Mouse (Mus musculus): ENCODE data around the gene Gpd2. TPM values are rescaled to one million over a fixed set of nuclear protein-coding genes. Genes with fewer than 3 reads are reported as not detected.

Gpd2 gene
- polyA plus RNA-seq, 1 experiment from 2014 or later: 16.2 TPM

DNA sequence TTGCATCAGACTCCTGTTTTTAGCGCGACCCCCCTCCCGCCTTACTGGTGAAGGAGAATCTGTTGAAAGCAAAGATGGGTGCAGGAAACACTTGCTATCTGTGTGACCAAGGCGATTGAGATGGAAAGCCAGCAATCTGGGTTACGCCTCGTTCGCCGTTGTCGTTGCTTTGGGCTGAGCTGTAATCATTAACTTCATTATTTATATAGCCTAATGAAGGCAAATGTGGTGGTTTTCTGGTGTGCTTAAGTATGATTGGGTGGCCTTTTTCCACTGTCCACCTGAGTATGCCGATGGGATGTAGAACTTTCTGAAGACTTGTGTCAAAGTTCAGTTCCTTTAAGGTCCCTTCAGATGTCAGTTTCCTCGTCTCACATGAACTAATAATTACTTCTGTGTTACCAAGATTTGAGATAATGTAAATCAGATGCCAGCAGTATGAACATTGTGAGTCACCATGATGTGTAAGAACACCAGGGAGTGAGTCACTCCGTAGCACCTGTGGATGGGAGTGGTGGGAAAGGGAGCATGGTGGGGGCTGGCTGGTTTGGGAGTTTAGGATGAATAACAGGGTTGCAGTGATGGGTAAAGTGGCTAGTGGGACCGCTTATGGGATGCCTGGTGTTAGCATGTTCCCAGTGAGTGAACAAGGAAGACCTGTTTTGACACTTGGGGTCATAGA lies 14.3 kb downstream of the Gpd2 start:
- Histone ChIP-seq H3K9ac (no peak overlapping the region), H3K4me2 (replicated peaks) (no peak overlapping the region), H3K36me3 (no peaks in the 10 kb centered on the region), H3K27ac (replicated peaks) (no peak overlapping the region), H3K4me1 (no peaks in the 10 kb centered on the region), H3K4me3 (replicated peaks) (no peak overlapping the region), H3K27me3 (no peaks in the 10 kb centered on the region), H3K9me3 (replicated peaks) (no peaks in the 10 kb centered on the region)
- 83% methylated on average over 13 of the region's 13 CpGs for WGBS
- no peak for ATAC-seq (ENCODE audit: insufficient number of reproducible peaks, low FRiP score, low TSS enrichment, low read depth)

DNA sequence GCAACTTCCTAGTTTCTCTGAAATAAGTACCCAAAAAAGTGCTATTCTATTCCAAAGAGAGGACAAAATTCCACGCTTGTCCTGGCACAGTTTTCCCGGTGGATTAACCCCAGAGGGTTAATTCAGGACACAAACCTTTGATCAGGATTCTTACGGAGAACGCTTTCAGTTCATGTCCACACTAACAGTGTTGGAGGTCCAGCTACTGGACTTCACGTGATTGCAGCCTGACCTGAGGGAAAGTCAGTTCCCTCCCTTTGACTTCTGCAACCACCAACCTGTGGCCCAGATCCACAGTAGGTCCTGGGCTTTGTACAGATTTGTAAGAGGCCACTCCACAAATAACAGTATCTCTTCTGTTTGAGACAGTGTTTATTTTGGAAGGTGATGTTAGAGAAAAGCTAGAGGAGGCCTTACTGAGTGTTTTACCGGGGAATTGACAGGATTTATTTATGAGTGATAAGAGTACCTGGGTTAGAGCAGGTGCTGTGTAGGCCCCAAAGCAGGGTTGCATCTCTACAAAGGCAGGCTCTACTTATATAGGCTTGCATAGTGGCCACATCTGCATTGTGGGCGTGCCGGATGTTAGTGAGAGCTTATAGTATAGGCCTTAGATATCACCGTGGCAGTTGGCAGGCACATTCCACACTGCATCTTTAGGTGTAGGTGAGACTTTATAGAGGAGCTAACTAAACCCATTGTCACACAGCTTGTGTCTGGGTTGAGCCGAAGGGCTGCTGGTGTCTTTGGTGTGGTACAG lies 15.3 kb downstream of the Gpd2 start:
- Histone ChIP-seq H3K36me3 (no peaks in the 10 kb centered on the region), H3K4me2 (replicated peaks) (no peak overlapping the region), H3K9me3 (replicated peaks) (no peaks in the 10 kb centered on the region), H3K4me1 (no peaks in the 10 kb centered on the region), H3K9ac (no peak overlapping the region), H3K27me3 (no peaks in the 10 kb centered on the region), H3K27ac (replicated peaks) (no peak overlapping the region), H3K4me3 (replicated peaks) (no peak overlapping the region)
- ATAC-seq (ENCODE audit: insufficient number of reproducible peaks, low FRiP score, low TSS enrichment, low read depth): no peak
- 77% methylated on average over 10 of the region's 10 CpGs for WGBS

DNA sequence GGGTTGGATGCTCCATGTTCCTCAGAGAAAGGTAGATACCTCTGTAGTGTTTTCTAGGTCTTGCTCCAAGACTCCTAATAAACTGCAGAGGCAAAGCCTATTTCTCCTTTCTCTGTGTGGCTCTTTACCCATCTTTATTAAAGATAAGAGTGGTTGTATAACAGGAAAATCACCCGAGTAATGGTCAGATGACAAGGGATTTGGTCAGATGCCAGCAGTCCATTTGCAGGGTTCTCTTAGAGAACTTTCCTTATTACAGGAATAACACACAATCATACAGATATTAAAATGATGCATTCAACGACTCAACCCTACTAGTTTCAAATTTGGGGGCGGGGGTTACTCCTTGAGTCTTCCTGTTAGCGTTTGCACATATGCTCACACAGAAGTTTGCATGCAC lies 16.8 kb downstream of the Gpd2 start:
- WGBS: 79% methylated on average over 4 of the region's 4 CpGs
- Histone ChIP-seq H3K27me3 (no peaks in the 10 kb centered on the region), H3K9ac (no peak overlapping the region), H3K4me2 (replicated peaks) (no peak overlapping the region), H3K27ac (replicated peaks) (no peak overlapping the region), H3K9me3 (replicated peaks) (no peaks in the 10 kb centered on the region), H3K36me3 (no peaks in the 10 kb centered on the region), H3K4me3 (replicated peaks) (no peak overlapping the region), H3K4me1 (no peaks in the 10 kb centered on the region)
- ATAC-seq (ENCODE audit: insufficient number of reproducible peaks, low FRiP score, low TSS enrichment, low read depth): no peak

DNA sequence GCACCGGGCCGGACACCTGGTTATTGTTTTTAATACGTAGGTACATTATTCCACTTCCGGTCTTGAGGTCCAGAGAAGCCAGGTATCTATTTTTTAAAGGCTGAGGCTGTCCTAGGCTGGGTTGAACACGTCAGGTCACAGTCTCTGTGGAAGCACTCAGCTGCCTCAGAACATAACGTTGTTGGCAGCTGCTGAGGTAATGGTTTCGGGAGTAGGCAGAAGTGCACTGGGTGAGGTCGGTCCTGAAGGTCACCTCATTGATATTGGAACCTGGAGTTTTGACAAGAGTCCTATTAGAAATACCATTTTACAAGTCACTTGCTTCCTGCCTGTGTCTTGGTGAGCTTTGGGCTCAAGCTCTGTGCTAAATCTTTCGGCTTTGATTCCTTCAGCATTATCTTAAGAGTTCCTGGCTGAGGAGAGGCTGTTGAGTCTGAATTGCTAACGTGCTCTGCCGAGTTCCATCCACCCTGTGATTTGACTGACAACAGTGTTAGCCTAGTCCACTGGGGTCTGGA lies 17.8 kb downstream of the Gpd2 start:
- 72% methylated on average over 11 of the region's 11 CpGs for WGBS
- Histone ChIP-seq H3K27me3 (no peaks in the 10 kb centered on the region), H3K4me1 (no peaks in the 10 kb centered on the region), H3K9ac (no peak overlapping the region), H3K27ac (replicated peaks) (no peak overlapping the region), H3K4me2 (replicated peaks) (no peak overlapping the region), H3K9me3 (replicated peaks) (no peaks in the 10 kb centered on the region), H3K36me3 (no peaks in the 10 kb centered on the region), H3K4me3 (replicated peaks) (no peak overlapping the region)
- no peak for ATAC-seq (ENCODE audit: insufficient number of reproducible peaks, low FRiP score, low TSS enrichment, low read depth)

DNA sequence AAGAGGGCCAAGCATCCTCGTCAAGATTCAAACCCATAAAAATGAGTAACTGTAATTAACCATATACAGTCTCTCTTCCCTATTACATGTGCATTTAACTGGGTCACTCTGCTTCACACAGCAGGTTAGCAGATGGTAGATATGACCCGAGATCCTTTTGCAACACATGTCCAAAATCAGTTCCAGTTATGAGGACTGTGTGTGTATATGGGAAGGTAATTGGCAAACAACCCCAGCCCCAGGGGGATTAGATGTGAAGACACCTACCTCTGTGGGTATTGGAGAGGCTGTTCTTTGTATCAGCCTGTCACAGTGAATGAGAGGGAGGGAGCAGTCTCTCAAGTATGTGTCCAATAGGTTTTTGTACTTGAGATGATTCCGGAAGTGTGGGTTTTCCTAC lies 18.4 kb downstream of the Gpd2 start:
- H3K9ac ChIP-seq: no peak overlapping the region
- 41% methylated on average over 3 of the region's 3 CpGs for WGBS
- H3K27me3 ChIP-seq: no peaks in the 10 kb centered on the region
- no peak overlapping the region for H3K4me2 ChIP-seq (replicated peaks)
- H3K4me3 ChIP-seq (replicated peaks): no peak overlapping the region
- peaks cover 5% of the 10 kb centered on the region; the same call in 1 of the 2 replicates for H3K4me1 ChIP-seq
- no peak for ATAC-seq (ENCODE audit: insufficient number of reproducible peaks, low FRiP score, low TSS enrichment, low read depth)
- no peaks in the 10 kb centered on the region for H3K36me3 ChIP-seq
- H3K27ac ChIP-seq (replicated peaks): no peak overlapping the region
- H3K9me3 ChIP-seq (replicated peaks): no peaks in the 10 kb centered on the region

DNA sequence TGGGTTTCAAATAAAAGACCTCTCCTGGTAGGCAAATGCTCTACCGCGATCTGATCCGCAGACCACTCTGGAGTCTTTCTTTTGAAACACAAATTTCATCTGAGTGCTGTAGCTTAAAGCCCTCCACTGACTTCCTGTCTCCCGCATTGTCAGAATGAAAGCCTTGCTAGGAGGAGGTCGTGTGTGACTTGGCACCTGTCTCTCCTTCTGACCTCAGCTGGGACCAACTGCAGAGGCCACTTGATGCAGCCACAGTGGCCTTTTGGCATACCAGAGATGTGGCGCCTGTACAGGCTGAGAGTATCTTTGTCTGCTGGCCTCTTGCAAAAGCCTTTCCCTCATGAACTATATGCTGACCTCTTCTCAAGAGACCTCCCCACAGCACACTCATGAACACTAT lies 19.0 kb downstream of the Gpd2 start:
- ATAC-seq (ENCODE audit: insufficient number of reproducible peaks, low FRiP score, low TSS enrichment, low read depth): no peak

DNA sequence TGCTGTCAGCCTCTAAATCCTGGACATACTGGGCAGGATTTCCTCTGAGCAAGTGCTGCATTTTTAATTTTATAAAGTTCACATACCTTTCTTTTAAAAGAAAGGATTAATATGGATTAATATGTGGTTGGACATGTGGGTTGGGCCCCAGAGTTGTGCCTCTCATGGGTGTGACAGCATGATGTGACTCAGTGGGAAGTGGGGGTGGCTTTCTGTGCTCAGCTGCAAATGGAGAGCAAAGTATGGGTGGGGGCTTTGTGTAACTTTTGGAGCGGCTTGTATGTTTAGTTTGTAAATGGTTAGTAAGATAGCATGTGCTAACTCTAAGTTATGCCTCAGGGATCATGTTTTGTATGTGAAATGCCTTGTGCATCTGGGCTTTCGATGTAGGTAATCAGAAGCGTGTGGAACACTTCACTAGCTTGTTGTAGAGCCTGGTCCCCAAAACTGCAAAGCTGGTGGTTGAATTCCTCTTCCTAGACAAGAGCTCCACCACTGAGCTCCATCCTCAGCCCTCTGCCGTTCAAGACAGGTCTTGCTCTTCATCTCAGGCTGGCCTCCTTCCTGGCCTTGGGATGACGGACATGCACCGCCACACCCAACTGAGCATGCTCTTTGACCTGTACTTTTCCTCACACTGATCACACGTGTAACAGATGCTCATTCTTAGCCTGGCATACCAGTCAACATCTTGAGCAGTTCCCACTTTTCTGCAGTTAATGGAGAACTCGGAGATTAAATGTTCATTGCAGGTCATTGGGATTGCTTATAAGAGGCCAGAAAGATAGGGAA lies 24.0 kb downstream of the Gpd2 start:
- Histone ChIP-seq H3K9me3 (replicated peaks) (no peaks in the 10 kb centered on the region), H3K9ac (no peak overlapping the region), H3K4me3 (replicated peaks) (no peak overlapping the region), H3K27ac (replicated peaks) (no peak overlapping the region), H3K4me2 (replicated peaks) (no peak overlapping the region), H3K4me1 (peaks cover 12% of the 10 kb centered on the region; the same call in 1 of the 2 replicates), H3K36me3 (no peaks in the 10 kb centered on the region), H3K27me3 (no peaks in the 10 kb centered on the region)
- 82% methylated on average over 8 of the region's 8 CpGs for WGBS
- ATAC-seq (ENCODE audit: insufficient number of reproducible peaks, low FRiP score, low TSS enrichment, low read depth): no peak

More for the DNA sequence above, 19.0 kb downstream of the Gpd2 start:
- Histone ChIP-seq H3K36me3 (no peaks in the 10 kb centered on the region), H3K27ac (replicated peaks) (no peak overlapping the region), H3K27me3 (no peaks in the 10 kb centered on the region), H3K4me2 (replicated peaks) (no peak overlapping the region), H3K4me1 (peaks cover 9% of the 10 kb centered on the region; the same call in 1 of the 2 replicates), H3K9me3 (replicated peaks) (no peaks in the 10 kb centered on the region), H3K4me3 (replicated peaks) (no peak overlapping the region), H3K9ac (no peak overlapping the region)
- WGBS: 41% methylated on average over 6 of the region's 6 CpGs

DNA sequence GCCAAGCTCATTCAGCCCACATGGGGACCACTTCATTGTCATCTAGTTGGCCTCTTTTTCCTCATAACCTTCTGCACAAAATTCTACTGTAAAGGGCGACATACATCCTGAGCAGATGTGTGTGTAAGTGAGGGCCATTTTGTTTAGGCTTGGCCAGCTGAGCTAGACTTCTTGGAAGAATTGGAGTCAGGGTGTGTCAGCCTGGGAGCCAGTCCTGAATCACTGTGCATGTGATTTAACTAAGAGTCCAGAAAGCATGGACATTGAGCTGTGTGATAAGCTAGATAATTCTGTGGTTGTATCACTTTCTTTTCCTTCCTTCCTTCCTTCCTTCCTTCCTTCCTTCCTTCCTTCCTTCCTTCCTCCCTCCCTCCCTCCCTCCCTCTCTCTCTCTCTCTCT lies 26.0 kb downstream of the Gpd2 start:
- Histone ChIP-seq H3K27me3 (no peaks in the 10 kb centered on the region), H3K4me3 (replicated peaks) (no peak overlapping the region), H3K4me1 (peaks cover 12% of the 10 kb centered on the region; the same call in 1 of the 2 replicates), H3K9ac (no peak overlapping the region), H3K9me3 (replicated peaks) (no peaks in the 10 kb centered on the region), H3K4me2 (replicated peaks) (no peak overlapping the region), H3K36me3 (no peaks in the 10 kb centered on the region), H3K27ac (replicated peaks) (no peak overlapping the region)
- 79% methylated on average over 1 of the region's 1 CpGs for WGBS
- no peak for ATAC-seq (ENCODE audit: insufficient number of reproducible peaks, low FRiP score, low TSS enrichment, low read depth)

DNA sequence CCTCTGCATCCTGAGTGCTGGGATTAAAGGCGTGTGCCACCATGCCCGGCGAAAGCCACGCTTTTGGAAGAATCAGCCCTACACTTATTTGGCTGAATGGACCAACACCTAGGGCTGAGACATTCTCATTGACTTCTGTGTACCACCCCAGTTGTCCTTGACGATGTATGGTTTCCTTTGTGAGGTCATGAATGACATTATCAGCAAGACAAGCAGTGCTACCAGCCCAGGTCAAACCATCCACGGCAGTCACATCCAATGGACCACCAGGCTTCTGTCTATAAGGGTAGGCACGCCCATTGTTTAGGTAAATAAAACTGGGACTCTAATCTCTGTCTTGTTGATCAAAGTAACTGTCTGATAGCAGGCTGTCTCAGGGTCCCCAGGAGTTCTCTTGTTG lies 27.5 kb downstream of the Gpd2 start:
- Histone ChIP-seq H3K27me3 (no peaks in the 10 kb centered on the region), H3K4me1 (peaks cover 12% of the 10 kb centered on the region; the same call in 1 of the 2 replicates), H3K27ac (replicated peaks) (no peak overlapping the region), H3K9ac (no peak overlapping the region), H3K36me3 (no peaks in the 10 kb centered on the region), H3K9me3 (replicated peaks) (no peaks in the 10 kb centered on the region), H3K4me2 (replicated peaks) (no peak overlapping the region), H3K4me3 (replicated peaks) (no peak overlapping the region)
- 93% methylated on average over 7 of the region's 7 CpGs for WGBS
- ATAC-seq (ENCODE audit: insufficient number of reproducible peaks, low FRiP score, low TSS enrichment, low read depth): no peak

DNA sequence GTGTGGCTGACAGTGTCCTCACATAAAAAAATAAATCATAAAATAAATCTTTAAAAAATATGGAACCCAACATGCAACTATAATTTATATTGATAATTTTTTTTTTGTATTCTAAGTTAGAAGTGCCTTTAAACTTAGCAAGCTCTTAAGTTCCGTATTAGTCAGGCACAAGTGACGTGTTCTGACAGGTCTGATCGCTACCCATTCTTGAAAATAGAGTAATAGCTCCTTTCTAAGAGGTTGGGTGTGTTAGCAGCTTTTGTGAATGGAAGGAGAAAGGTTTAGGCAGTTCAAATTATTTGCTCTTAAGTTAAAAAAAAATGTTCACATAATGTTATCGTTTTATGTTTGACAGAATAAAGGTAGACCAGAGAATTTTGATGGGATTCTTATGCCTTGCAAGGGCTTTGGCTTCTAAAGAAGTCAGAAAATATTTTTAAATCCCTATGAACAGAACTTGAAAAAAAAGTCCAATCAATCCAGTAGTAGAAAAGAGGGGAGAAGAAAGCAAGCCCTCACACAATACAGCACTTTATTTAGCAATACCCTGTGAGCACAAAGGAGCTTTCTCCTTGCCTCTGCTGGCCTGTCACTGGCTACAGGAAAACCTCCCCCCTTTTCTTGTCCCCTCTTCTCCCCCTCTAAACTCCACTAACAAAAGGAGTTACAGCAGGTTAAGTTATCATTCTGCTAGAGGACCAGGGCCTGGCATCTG lies 29.4 kb downstream of the Gpd2 start:
- Histone ChIP-seq H3K9me3 (replicated peaks) (no peaks in the 10 kb centered on the region), H3K4me1 (no peaks in the 10 kb centered on the region), H3K9ac (no peak overlapping the region), H3K27me3 (no peaks in the 10 kb centered on the region), H3K36me3 (no peaks in the 10 kb centered on the region), H3K27ac (replicated peaks) (no peak overlapping the region), H3K4me3 (replicated peaks) (no peak overlapping the region), H3K4me2 (replicated peaks) (no peak overlapping the region)
- no peak for ATAC-seq (ENCODE audit: insufficient number of reproducible peaks, low FRiP score, low TSS enrichment, low read depth)
- WGBS: 65% methylated on average over 4 of the region's 4 CpGs

DNA sequence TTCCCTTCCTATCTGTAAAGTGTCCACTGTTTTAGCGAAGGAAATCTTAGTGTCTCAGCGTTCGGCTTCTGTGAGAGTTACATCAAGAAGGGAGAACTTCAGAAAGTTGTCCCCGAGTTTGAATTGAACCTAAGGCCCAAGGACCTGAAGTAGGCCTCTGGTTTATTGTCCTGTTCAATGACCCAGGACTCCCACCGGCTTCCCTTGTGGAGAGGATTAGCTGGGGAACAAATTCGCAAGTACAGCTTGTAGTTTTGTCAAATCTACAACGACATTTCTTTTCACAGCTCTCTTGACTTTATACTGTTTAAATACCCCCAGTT lies 29.9 kb downstream of the Gpd2 start:
- Histone ChIP-seq H3K27me3 (no peaks in the 10 kb centered on the region), H3K36me3 (no peaks in the 10 kb centered on the region), H3K9me3 (replicated peaks) (no peaks in the 10 kb centered on the region), H3K9ac (no peak overlapping the region), H3K27ac (replicated peaks) (no peak overlapping the region), H3K4me2 (replicated peaks) (no peak overlapping the region), H3K4me1 (no peaks in the 10 kb centered on the region), H3K4me3 (replicated peaks) (no peak overlapping the region)
- 35% methylated on average over 7 of the region's 7 CpGs for WGBS
- ATAC-seq (ENCODE audit: insufficient number of reproducible peaks, low FRiP score, low TSS enrichment, low read depth): no peak

Measured in embryonic facial prominence, embryonic 15.5 days (tissue).